Mouse (Mus musculus): ENCODE measurements around the gene Pld2.

Gene Pld2

GRCm38 (mm10) chr11:70579710-70580357 is 40.0 kb downstream of the Pld2 start:
- DNase-seq, result no peak

GRCm38 (mm10) chr11:70580358-70580720 is 40.5 kb downstream of the Pld2 start:
- no peak for DNase-seq

- DNase-seq, result no peak
Measured at GRCm38 (mm10) chr11:70580921-70581320, 41.1 kb downstream of the Pld2 start.

- no peak for DNase-seq
Measured at GRCm38 (mm10) chr11:70582196-70582595, 42.3 kb downstream of the Pld2 start.

DNA sequence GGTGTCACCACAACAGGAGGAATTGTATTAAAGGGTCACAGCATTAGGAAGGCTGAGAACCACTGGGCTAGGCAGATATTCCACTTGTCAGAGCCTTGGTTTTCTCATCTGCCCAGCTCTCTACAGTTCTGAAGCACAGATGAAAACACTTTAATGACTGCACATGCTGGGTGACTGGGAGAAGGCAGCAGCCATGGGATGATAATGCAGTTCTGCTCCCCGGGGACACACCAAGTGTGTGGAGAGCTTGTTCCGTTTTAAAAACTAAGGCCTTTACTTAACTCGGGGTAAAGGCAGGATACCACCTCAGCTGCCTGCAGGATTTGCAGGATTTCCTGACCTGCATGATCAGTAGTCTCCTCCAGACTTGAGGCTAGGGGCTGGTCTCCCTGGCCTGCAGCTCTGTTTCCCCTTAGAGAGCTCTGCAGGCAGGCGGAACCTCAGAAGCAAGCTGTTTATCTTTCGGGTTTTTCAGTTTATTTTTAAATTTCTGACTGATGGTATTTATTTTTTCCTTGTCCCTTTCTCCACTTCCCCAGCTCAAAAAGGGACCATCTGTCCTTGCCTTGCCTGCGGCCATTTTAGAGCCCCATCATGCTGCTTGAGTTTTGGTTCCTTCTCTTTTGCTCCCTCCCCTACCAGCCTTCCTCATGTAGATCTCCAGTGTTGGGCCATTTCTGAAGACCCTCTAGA is 43.3 kb downstream of the Pld2 start:
- no peak for DNase-seq

DNA sequence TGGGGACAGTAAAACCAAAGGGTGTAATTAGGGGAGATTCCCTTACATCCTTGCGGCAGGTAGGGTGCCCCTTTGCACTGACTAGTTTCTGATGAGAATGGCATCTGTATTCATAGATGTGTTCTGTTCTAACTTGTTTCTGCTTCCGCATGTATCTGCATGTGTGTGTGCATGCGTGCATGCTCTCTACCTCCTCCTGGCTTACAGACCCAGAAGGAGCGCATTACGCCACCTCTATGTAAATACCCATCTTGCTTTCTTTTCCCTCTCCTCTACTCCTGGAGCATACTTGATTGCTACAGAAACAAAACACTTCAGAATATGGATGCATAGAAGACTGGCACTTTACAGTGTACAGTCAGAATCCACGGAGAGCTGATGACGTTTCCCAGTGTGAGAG is 43.9 kb downstream of the Pld2 start:
- DNase-seq, result no peak

DNA sequence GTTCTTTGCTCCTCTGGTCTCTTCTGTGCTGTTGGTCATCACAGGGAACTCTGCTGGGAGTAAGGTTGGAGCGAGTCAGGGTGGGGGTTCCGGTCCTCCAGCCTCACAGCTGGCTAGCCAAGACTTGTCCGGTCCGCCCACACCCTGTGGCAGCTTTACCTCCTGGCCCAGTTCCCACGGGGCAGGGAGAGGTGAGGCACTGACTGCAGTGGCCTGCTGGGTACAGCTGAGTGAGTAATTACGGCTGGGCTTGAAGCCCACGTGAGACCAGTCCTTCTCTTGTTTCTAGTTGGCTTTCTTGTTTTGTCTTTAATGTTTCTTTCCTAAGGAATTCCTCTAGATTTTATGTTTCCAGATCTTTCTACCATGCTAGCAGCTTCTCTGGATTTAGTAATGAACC is 45.6 kb downstream of the Pld2 start:
- DNase-seq, result no peak

DNA sequence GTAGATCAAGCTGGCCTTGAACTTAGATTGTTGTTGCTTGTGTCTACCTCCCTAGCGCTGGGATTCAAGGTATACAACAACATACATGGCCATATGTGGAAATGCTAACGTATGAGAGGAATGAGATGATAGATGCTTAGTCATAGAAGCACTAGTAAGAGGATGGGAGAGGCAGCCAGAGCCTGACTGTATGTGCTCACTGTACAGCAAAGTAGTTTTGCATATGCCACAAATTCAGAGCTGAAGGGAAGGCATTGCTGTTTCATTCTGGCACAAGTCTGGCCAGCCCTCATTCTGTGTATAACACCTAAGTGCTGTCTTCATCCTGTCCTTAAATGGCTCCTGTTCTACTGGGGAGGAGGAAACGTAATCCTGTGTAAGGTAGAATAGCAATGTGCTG is 46.4 kb downstream of the Pld2 start:
- no peak for DNase-seq

- no peak for DNase-seq
Measured at GRCm38 (mm10) chr11:70586954-70587353, 47.1 kb downstream of the Pld2 start.

- DNase-seq, result no peak
Measured at GRCm38 (mm10) chr11:70591733-70592132, 51.9 kb downstream of the Pld2 start.

DNA sequence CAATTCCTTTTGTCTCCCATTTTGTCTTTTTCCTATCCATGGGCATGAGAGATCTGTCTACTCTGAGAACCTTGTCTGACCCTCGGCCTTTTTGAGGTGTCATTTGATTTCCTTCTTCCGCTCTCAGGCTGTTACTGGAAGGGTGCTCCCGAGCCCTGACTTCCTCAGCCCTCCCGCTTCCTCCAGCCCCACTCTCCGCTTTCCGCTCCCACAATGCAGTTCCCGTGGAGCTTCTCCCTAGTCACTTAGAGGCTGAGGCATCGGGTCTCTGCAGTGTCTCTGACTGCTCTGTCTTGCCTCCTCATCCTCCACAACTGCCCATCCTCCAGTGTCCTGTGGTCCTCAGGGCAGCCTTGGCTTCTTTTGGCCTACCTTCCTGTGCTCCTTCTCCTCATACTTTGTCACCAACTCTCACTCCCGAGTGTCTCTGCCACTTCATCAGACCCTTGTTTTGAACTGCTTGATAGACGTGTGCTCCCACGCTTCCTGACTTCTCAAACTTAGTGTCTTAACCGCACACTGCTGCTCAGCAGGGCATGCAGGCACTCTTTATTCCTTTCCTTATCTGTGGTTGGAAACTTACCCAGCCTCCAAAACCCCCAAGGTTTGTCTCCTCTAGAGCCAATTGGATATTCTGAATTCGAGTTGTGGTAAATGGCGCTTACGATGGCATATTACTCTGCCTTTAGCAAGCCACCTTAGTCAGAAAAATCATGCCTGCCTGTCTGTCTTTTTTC is 54.6 kb downstream of the Pld2 start:
- DNase-seq, result no peak

DNA sequence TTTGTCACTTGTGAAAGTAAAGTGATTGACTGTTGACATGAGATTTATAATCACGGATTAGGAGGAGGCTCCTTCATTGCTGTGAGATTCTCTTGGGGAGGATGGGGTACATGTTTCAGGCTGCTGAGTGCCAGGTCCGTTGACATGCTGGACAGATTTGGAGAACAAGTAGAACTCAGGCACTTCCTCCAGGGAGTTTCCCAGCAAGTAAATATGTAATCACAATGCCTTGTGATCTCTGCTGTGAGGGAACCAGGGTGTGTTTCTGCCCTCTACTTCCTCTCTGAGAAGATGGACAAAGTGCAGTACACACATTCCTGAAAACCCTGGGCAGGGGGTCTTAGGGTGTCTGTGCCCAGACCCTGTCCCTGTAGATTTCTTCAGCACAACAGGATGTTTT is 55.8 kb downstream of the Pld2 start:
- no peak for DNase-seq

DNA sequence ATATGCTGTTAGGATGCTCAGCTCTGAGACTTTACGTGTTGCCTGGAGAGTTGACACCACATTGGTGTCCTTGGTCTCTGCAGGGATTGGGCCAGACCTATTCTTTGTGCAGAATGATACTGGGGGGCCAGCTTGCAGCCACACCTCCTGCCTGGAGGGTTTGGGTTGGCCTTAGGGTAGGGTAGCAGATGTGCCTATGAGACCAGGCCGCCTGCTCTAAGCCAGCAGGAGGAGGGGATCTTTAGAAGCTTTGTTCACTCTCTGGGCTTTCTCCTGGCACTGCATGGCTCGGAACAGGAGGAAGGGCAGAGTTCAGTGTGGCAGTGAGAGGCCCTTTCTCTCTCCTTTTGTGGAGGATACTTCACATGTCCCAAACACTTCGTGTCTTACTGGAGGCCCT is 56.2 kb downstream of the Pld2 start:
- no peak for DNase-seq

DNA sequence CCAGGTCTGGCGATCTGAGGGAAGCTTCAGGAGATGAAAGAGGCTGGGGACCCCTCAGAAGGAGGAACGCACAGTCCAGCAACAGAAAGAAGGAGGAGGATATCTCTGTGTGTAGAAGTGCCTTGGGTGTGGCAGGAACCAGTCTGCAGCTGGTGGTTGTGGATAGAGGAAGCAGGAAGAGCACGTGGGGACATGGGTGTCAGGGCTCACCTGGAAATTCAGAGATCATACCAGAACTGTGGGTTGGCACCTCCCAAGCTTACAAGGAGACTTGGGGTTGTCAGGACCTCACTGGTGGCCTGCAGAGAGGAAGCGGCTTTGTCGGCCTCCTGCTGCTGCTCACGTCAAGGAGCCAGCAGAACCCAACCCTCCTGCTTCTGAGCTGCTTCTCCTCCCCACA is 57.4 kb downstream of the Pld2 start:
- DNase-seq, result no peak

DNA sequence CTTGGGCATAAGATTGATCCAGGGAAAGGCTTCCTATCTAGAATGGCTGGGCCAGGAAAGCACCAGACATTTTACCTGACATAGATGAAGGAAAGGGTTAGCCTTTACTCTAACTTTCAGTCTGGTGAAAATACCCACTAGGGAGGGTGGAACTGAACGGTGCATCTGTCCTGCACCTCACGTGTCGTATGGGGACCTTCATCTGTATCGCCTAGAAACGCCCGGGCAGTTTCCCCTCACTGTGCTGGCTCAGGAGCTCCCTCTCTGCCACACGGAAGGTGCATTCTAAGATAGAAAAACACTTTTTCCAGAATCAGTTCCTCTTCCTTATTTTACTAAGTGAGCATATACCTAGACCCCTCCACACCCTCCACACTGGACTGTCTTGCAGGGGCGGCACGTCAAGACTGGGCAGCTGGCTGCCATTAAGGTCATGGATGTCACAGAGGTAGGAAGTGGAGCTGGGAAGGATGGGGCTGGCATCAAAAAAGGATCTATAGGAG is 58.6 kb downstream of the Pld2 start:
- DNase-seq, result no peak

DNA sequence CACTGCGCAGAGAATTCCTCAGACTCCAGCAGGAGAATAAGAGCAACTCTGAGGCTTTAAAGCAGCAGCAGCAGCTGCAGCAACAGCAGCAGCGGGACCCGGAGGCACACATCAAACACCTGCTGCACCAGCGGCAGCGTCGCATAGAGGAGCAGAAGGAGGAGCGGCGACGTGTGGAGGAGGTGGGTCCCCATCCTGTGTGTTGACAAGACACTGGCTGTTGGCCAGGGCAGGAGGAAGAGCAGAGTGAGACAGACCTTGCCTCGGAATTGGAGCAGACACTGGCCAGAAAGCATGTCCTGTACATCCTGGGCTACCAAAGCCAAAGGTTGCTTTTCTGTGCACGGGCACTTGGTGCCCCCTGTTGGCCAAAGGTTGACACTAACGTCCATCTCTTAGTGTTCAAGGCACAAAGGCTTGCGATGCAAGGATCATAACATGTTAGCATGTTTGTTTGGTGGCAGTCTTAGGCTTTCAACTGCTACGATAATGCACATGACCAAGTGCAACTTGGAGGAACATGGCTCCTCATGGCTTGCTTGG is 65.2 kb downstream of the Pld2 start:
- peak; percentile 59 to 76 for DNase-seq

DNA sequence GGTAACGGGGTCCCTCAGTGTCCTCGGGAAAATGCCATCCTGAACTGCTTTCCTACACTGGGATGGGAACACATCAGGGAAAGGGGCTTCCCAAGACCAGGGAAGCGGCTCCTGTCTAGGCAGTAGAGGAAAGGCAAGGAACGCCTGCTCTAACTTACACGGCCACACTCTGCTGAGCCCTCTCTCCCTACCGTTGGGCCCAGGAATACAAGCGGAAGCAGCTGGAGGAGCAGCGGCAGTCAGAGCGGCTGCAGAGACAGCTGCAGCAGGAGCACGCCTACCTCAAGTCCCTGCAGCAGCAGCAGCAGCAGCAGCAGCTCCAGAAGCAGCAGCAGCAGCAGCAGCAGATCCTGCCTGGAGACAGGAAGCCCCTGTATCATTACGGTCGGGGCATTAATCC is 66.9 kb downstream of the Pld2 start:
- DNase-seq, result no peak

DNA sequence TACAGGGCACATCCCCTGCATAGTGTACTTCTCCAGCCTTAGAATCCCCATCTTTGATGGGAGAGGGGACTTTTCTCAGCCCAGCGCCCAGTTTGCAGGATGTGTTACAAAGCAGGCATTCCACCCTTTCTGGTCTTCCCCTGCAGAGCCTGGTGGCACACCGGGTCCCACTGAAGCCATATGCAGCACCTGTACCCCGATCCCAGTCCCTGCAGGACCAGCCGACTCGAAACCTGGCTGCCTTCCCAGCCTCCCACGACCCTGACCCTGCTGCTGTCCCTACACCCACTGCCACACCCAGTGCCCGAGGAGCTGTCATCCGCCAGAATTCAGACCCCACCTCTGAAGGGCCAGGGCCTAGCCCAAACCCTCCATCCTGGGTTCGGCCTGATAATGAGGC is 67.7 kb downstream of the Pld2 start:
- no peak for DNase-seq

Data from spleen, adult 18-20 months (tissue).